Mouse (Mus musculus) lung, adult 2 months (tissue): ENCODE results near the gene Mrtfb.

Source experiments
- CTCF ChIP-seq: fragments of 200-500 bp; IDR thresholded peaks from 2 replicates; pipeline ENCODE4 v1.5.1; 2011; ENCODE audit warnings: mild to moderate bottlenecking, low read length, control low read depth; ENCODE audit not compliant: insufficient read depth
- POLR2A ChIP-seq: fragments of 200-500 bp; IDR thresholded peaks from 2 replicates; pipeline ENCODE4 v1.6.1; 2011; ENCODE audit warnings: low read depth, mild to moderate bottlenecking, control low read depth, low read length, borderline replicate concordance; ENCODE audit errors: extremely low read depth

- TF ChIP-seq POLR2A (no peak), CTCF (no peak)
Observed at GRCm38 (mm10) chr16:13379865-13380264, 123.6 kb downstream of the Mrtfb start.
